Mouse (Mus musculus): ENCODE measurements around the gene Szt2.
A peak's percentile ranks its signal among the peaks of the same experiment; 100 is the strongest.

Gene Szt2

GRCm38 (mm10) chr4:118357504-118357903 is 51.6 kb downstream of the Szt2 start:
- DNase-seq (ENCODE audit: low spot score), result no peak

GRCm38 (mm10) chr4:118356738-118357137 is 52.3 kb downstream of the Szt2 start:
- no peak for DNase-seq (ENCODE audit: low spot score)

- DNase-seq (ENCODE audit: low spot score), result no peak
Measured at GRCm38 (mm10) chr4:118354289-118354688, 54.8 kb downstream of the Szt2 start.

GRCm38 (mm10) chr4:118353689-118354088 is 55.4 kb downstream of the Szt2 start:
- no peak for DNase-seq (ENCODE audit: low spot score)

GRCm38 (mm10) chr4:118351828-118352227 is 57.2 kb downstream of the Szt2 start:
- DNase-seq (ENCODE audit: low spot score), result no peak

GRCm38 (mm10) chr4:118350864-118351263 is 58.2 kb downstream of the Szt2 start:
- no peak for DNase-seq (ENCODE audit: low spot score)

DNA sequence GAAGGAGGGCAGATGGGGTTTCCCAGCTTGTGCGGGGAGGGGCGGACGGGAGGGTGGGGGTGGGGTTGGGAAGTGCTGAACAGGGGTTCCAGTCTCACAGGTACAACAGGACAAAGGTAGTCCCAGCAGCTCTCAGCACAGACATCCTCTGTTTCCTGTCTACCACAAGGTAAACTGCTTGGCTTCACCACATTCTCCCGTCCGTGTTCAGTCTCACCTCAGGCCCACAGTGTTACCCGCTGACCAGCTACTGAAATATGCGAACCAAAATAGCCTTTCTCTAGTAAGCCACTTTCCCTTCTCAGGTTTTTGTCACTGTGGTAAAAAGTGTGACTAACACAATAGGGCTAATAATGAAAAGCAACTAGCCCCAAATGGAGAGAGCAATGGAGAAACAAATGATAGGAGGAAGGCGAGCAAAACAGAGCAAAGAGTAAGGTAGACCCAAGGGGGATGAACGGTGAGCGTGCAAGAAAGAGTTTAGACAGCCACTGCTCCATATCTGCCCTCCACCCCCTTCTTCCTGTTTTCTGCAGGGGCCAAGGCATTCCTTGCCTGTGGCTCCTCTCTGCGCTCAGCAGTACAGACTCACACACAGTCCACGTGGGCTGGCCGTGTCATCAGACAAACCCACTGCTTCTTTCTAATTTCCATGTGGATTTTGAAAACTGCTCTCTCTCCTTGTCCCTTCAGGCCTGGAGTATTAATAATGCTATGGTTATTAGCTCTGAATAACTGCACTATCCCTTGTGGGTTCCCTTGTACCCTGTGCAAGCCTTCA is 61.4 kb downstream of the Szt2 start:
- DNase-seq (ENCODE audit: low spot score), result no peak

GRCm38 (mm10) chr4:118341447-118341846 is 67.6 kb downstream of the Szt2 start:
- DNase-seq (ENCODE audit: low spot score), result no peak

DNA sequence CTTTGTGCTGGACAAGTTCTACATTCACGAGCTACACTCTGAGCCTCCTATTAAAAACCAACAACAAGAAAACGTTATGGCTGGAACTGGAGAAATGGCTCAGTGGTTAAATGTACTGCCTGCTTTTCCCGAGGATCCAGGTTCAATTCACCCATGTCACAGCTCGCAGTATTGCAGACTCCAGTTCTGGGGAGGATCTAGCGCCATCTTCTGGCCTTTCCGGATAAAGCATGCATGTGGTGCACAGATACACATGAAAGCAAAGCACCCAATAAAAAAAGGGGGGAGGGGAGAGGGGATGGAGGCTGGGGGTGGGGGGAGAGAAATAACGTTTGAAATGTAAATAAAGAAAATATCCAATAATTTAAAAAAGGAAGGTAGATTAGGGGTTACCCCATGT is 72.4 kb downstream of the Szt2 start:
- peak; percentile 89 for DNase-seq (ENCODE audit: low spot score)

DNA sequence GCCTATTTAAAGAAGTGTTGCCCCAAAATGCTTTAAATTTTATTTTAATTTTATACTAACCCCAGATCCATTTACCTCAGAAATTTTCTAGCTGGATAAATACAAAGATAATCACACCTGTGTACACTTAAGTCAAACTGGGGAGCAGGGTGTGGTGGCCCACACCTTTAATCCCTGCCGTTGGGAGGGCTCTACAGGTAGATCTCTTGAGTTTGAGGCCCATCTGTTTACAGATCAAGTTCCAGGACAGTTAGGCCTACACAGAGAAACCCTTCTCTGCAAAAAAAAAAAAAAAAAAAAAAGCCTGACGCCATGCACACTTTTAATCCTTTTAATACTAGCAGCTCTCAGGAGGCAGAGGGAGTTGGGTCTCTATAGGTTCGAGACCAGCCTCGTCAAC is 73.1 kb downstream of the Szt2 start:
- DNase-seq (ENCODE audit: low spot score), result no peak

DNA sequence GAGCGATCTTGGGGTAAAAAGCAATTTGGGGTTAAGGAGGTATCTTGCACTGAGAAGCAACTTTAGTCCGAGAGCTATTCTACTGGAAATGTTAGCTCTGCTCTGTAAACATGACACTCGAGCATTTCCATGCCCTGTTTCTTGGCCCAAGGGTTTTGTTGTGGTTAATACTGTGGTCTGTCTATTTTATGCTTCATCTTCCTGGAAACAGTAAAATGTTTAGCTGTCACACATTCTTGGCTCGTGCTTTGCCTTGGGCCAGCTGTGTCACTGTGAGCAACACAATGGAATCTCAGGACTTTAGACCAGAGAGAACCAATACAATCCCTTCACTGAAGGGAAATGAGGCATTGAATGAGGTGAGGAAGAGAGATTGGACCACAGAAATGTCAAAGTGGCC is 77.3 kb downstream of the Szt2 start:
- no peak for DNase-seq (ENCODE audit: low spot score)

- DNase-seq (ENCODE audit: low spot score), result no peak
Measured at GRCm38 (mm10) chr4:118326476-118326875, 82.6 kb downstream of the Szt2 start.

- no peak for DNase-seq (ENCODE audit: low spot score)
Measured at GRCm38 (mm10) chr4:118320636-118321035, 88.4 kb downstream of the Szt2 start.

- DNase-seq (ENCODE audit: low spot score), result peak; percentile 33
Measured at GRCm38 (mm10) chr4:118319706-118320344, 89.2 kb downstream of the Szt2 start.

GRCm38 (mm10) chr4:118316662-118317061 is 92.4 kb downstream of the Szt2 start:
- DNase-seq (ENCODE audit: low spot score), result no peak

DNA sequence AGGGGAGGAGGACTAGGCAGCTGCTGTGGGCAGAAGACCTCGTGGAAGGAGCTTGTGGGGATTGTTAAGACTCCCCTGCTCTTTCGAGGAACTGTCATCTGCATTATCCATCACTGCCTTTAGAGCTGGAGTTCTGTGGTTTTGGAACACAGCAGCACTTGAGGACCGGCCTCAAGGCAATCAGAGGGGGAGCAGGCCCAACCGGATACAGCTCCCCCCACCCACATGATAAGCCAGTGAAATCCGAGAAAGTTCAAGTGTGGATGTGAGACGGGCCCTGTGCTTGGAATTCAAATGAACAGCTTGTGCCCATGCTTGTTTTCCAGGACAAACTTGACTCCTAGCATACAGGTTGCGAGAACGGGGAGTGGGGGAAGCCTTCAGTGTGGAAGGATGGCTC is 93.8 kb downstream of the Szt2 start:
- peak; percentile 12 for DNase-seq (ENCODE audit: low spot score)
